Mouse (Mus musculus) midbrain, embryonic 10.5 days (tissue): ENCODE data around the gene Spata2. TPM values are rescaled to one million over a fixed set of nuclear protein-coding genes. Genes with fewer than 3 reads are reported as not detected.

Source experiments
- DNase-seq: peaks from one replicate; pipeline ENCODE4 v3.0.0-alpha.2; 2017; ENCODE audit warnings: low spot score
- H3K27ac ChIP-seq: fragments of 300-500 bp; sonication (generic); replicated peaks from 2 replicates; pipeline ENCODE4 v1.5.1; 2016; ENCODE audit warnings: mild to moderate bottlenecking
- H3K27me3 ChIP-seq: fragments of 300-500 bp; sonication (generic); 2 replicates; pipeline ENCODE4 v1.6.1; 2016; ENCODE audit warnings: low read depth, mild to moderate bottlenecking; ENCODE audit not compliant: poor library complexity, severe bottlenecking
- H3K36me3 ChIP-seq: fragments of 300-500 bp; sonication (generic); 2 replicates; pipeline ENCODE4 v1.6.1; 2016; ENCODE audit warnings: mild to moderate bottlenecking, moderate library complexity
- H3K4me1 ChIP-seq: fragments of 300-500 bp; sonication (generic); 2 replicates; pipeline ENCODE4 v1.6.1; 2016
- H3K4me3 ChIP-seq: fragments of 300-500 bp; sonication (generic); 2 replicates; pipeline ENCODE4 v1.5.1; 2016; ENCODE audit warnings: mild to moderate bottlenecking, moderate library complexity
- H3K9me3 ChIP-seq: fragments of 300-500 bp; sonication (generic); replicated peaks from 2 replicates; pipeline ENCODE4 v1.6.1; 2016; ENCODE audit warnings: mild to moderate bottlenecking
- WGBS: fragments of 180-500 bp; shearing (Covaris S2); methylation state at CpG from one replicate; pipeline ENCODE4 v1.1.7; 2016; 5-methylcytosine and 5-hydroxymethylcytosine counted together
- polyA plus RNA-seq: library from polyadenylated mRNA; unstranded; fragments of >200 nt; fragmentation: Nextera tagmentation; extraction: Ambion mirVana; gene quantifications from 2 replicates; pipeline ENCODE4 v1.2.1, GENCODE M21; 2016

The Spata2 gene
- polyA plus RNA-seq, 1 experiment from 2014 or later = 19.1 TPM

- Histone ChIP-seq H3K36me3 (peaks cover 63% of the 10 kb centered on the region), H3K9me3 (no peaks in the 10 kb centered on the region), H3K27me3 (no peaks in the 10 kb centered on the region), H3K27ac (no peak overlapping the region), H3K4me1 (peaks cover 2% of the 10 kb centered on the region), H3K4me3 (no peak overlapping the region)
- WGBS = 86% methylated on average over 7 of the region's 7 CpGs
- no peak for DNase-seq
Observed at GRCm38 (mm10) chr2:167485501-167486377, 6.9 kb downstream of the Spata2 start.

- no peaks in the 10 kb centered on the region for H3K9me3 ChIP-seq
- peaks cover 66% of the 10 kb centered on the region for H3K36me3 ChIP-seq
- H3K27ac ChIP-seq = no peak overlapping the region
- 92% methylated on average over 11 of the region's 11 CpGs for WGBS
- no peaks in the 10 kb centered on the region for H3K4me1 ChIP-seq
- no peaks in the 10 kb centered on the region for H3K27me3 ChIP-seq
- DNase-seq = no peak
- H3K4me3 ChIP-seq = no peak overlapping the region
Observed at GRCm38 (mm10) chr2:167484932-167485331, 7.8 kb downstream of the Spata2 start.

GRCm38 (mm10) chr2:167483827-167484410 lies 8.8 kb downstream of the Spata2 start:
- H3K9me3 ChIP-seq = no peaks in the 10 kb centered on the region
- H3K4me1 ChIP-seq = no peaks in the 10 kb centered on the region
- H3K4me3 ChIP-seq = no peak overlapping the region
- H3K27ac ChIP-seq = no peak overlapping the region
- H3K36me3 ChIP-seq = peaks cover 66% of the 10 kb centered on the region
- WGBS = 96% methylated on average over 24 of the region's 24 CpGs
- H3K27me3 ChIP-seq = no peaks in the 10 kb centered on the region
- DNase-seq = no peak

GRCm38 (mm10) chr2:167483081-167483826 lies 9.4 kb downstream of the Spata2 start:
- no peak for DNase-seq
- Histone ChIP-seq H3K4me1 (no peaks in the 10 kb centered on the region), H3K27me3 (no peaks in the 10 kb centered on the region), H3K36me3 (peaks cover 62% of the 10 kb centered on the region), H3K27ac (no peak overlapping the region), H3K4me3 (no peak overlapping the region), H3K9me3 (no peaks in the 10 kb centered on the region)
- WGBS = 95% methylated on average over 27 of the region's 27 CpGs

GRCm38 (mm10) chr2:167482681-167483080 lies 10.0 kb downstream of the Spata2 start:
- WGBS = 93% methylated on average over 4 of the region's 4 CpGs
- DNase-seq = no peak
- H3K27ac ChIP-seq = no peak overlapping the region
- no peaks in the 10 kb centered on the region for H3K27me3 ChIP-seq
- H3K4me3 ChIP-seq = no peak overlapping the region
- no peaks in the 10 kb centered on the region for H3K9me3 ChIP-seq
- H3K4me1 ChIP-seq = no peaks in the 10 kb centered on the region
- peaks cover 60% of the 10 kb centered on the region for H3K36me3 ChIP-seq

- no peaks in the 10 kb centered on the region for H3K9me3 ChIP-seq
- H3K36me3 ChIP-seq = peaks cover 60% of the 10 kb centered on the region
- peaks cover 10% of the 10 kb centered on the region; the same call in 1 of the 2 replicates for H3K4me1 ChIP-seq
- no peak overlapping the region for H3K27ac ChIP-seq
- no peak for DNase-seq
- no peaks in the 10 kb centered on the region for H3K27me3 ChIP-seq
- WGBS = 92% methylated on average over 1 of the region's 1 CpGs
- no peak overlapping the region for H3K4me3 ChIP-seq
Observed at GRCm38 (mm10) chr2:167479501-167479900, 13.2 kb downstream of the Spata2 start.

- WGBS = 64% methylated on average over 2 of the region's 2 CpGs
- Histone ChIP-seq H3K36me3 (peaks cover 60% of the 10 kb centered on the region), H3K4me3 (no peak overlapping the region), H3K27ac (no peak overlapping the region), H3K27me3 (no peaks in the 10 kb centered on the region), H3K4me1 (peaks cover 10% of the 10 kb centered on the region; the same call in 1 of the 2 replicates), H3K9me3 (no peaks in the 10 kb centered on the region)
- DNase-seq = no peak
Observed at GRCm38 (mm10) chr2:167478128-167478527, 14.6 kb downstream of the Spata2 start.

- H3K4me3 ChIP-seq = no peak overlapping the region
- no peak for DNase-seq
- H3K4me1 ChIP-seq = peaks cover 10% of the 10 kb centered on the region; the same call in 1 of the 2 replicates
- peak overlapping the region; percentile 13 for H3K27ac ChIP-seq
- no peaks in the 10 kb centered on the region for H3K27me3 ChIP-seq
- H3K36me3 ChIP-seq = peaks cover 61% of the 10 kb centered on the region
- no peaks in the 10 kb centered on the region for H3K9me3 ChIP-seq
- 84% methylated on average over 4 of the region's 4 CpGs for WGBS
Observed at GRCm38 (mm10) chr2:167476762-167477161, 15.9 kb downstream of the Spata2 start.

- Histone ChIP-seq H3K27ac (peak overlapping the region; percentile 13; the same call in 1 of the 2 replicates), H3K36me3 (peaks cover 66% of the 10 kb centered on the region), H3K4me3 (no peak overlapping the region), H3K9me3 (no peaks in the 10 kb centered on the region), H3K27me3 (no peaks in the 10 kb centered on the region), H3K4me1 (peaks cover 10% of the 10 kb centered on the region; the same call in 1 of the 2 replicates)
- peak; percentile 20 for DNase-seq
- WGBS = 42% methylated on average over 7 of the region's 7 CpGs
Observed at GRCm38 (mm10) chr2:167476200-167476688, 16.4 kb downstream of the Spata2 start.

GRCm38 (mm10) chr2:167475596-167475995 lies 17.1 kb downstream of the Spata2 start:
- Histone ChIP-seq H3K27ac (no peak overlapping the region), H3K36me3 (peaks cover 68% of the 10 kb centered on the region)

GRCm38 (mm10) chr2:167474218-167474617 lies 18.5 kb downstream of the Spata2 start:
- Histone ChIP-seq H3K9me3 (no peaks in the 10 kb centered on the region), H3K36me3 (peaks cover 80% of the 10 kb centered on the region), H3K4me3 (no peak overlapping the region), H3K27ac (no peak overlapping the region), H3K27me3 (no peaks in the 10 kb centered on the region), H3K4me1 (peaks cover 10% of the 10 kb centered on the region; the same call in 1 of the 2 replicates)
- 90% methylated on average over 6 of the region's 6 CpGs for WGBS
- no peak for DNase-seq

More at GRCm38 (mm10) chr2:167475596-167475995, 17.1 kb downstream of the Spata2 start:
- H3K4me3 ChIP-seq = no peak overlapping the region
- DNase-seq = no peak
- H3K4me1 ChIP-seq = peaks cover 10% of the 10 kb centered on the region; the same call in 1 of the 2 replicates
- no peaks in the 10 kb centered on the region for H3K27me3 ChIP-seq
- H3K9me3 ChIP-seq = no peaks in the 10 kb centered on the region
- 82% methylated on average over 5 of the region's 5 CpGs for WGBS

GRCm38 (mm10) chr2:167471585-167471984 lies 21.1 kb downstream of the Spata2 start:
- H3K27me3 ChIP-seq = no peaks in the 10 kb centered on the region
- no peaks in the 10 kb centered on the region for H3K9me3 ChIP-seq
- no peak overlapping the region for H3K27ac ChIP-seq
- peaks cover 95% of the 10 kb centered on the region for H3K36me3 ChIP-seq
- no peak overlapping the region for H3K4me3 ChIP-seq
- 88% methylated on average over 6 of the region's 6 CpGs for whole genome bisulfite sequencing
- peaks cover 8% of the 10 kb centered on the region; the same call in 1 of the 2 replicates for H3K4me1 ChIP-seq
- DNase-seq = no peak
